Mouse (Mus musculus) limb, embryonic 10.5 days (tissue): ENCODE results near the gene Tex14. TPM values are rescaled to one million over a fixed set of nuclear protein-coding genes. Genes with fewer than 3 reads are reported as not detected.
A peak's percentile ranks its signal among the peaks of the same experiment; 100 is the strongest.
"Not testable (repeated sequence)": the region's sequence is repeated elsewhere in the genome, so short reads cannot be mapped to it uniquely, and the experiment has no call there.

Source experiments
- DNase-seq: peaks from one replicate; pipeline ENCODE4 v3.0.0-alpha.2; 2017; ENCODE audit warnings: low spot score
- H3K27ac ChIP-seq: fragments of 300-500 bp; sonication (generic); 2 replicates; pipeline ENCODE4 v1.5.1; 2016; ENCODE audit warnings: mild to moderate bottlenecking
- H3K27me3 ChIP-seq: fragments of 300-500 bp; sonication (generic); 2 replicates; pipeline ENCODE4 v1.6.1; 2016; ENCODE audit warnings: low read depth, mild to moderate bottlenecking; ENCODE audit not compliant: poor library complexity, severe bottlenecking
- H3K36me3 ChIP-seq: fragments of 300-500 bp; sonication (generic); 2 replicates; pipeline ENCODE4 v1.6.1; 2016; ENCODE audit warnings: mild to moderate bottlenecking, moderate library complexity
- H3K4me1 ChIP-seq: fragments of 300-500 bp; sonication (generic); 2 replicates; pipeline ENCODE4 v1.6.1; 2016
- H3K4me3 ChIP-seq: fragments of 300-500 bp; sonication (generic); 2 replicates; pipeline ENCODE4 v1.5.1; 2016; ENCODE audit warnings: mild to moderate bottlenecking, moderate library complexity
- H3K9me3 ChIP-seq: fragments of 300-500 bp; sonication (generic); replicated peaks from 2 replicates; pipeline ENCODE4 v1.6.1; 2016; ENCODE audit warnings: mild to moderate bottlenecking
- WGBS: fragments of 180-500 bp; shearing (Covaris S2); methylation state at CpG from one replicate; pipeline ENCODE4 v1.1.7; 2016; 5-methylcytosine and 5-hydroxymethylcytosine counted together
- polyA plus RNA-seq: library from polyadenylated mRNA; unstranded; fragments of >200 nt; fragmentation: Nextera tagmentation; extraction: Ambion mirVana; gene quantifications from 2 replicates; pipeline ENCODE4 v1.2.1, GENCODE M21; 2016

The Tex14 gene
- polyA plus RNA-seq, 1 experiment from 2014 or later, result 0.16 TPM

DNA sequence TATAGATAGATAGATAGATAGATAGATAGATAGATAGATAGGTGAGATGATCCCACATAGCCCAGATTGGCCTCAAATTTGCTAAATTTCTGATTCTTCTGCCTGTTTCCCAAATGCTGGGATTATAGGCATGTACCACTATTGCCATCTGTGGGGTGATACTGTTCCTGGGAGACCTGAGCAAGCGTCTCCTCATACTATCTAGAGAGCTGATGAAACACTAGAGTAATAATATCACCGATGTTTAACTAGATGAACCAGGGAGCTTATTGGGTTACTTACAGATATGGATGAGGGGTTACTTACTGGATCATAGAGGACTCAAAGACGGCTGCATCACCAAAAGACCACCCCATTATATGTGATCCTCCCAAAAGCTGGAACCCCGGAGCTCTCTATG, 24.5 kb downstream of the Tex14 start:
- no peak overlapping the region for H3K27ac ChIP-seq
- WGBS, result 90% methylated on average over 4 of the region's 4 CpGs
- no peaks in the 10 kb centered on the region for H3K9me3 ChIP-seq
- no peaks in the 10 kb centered on the region for H3K27me3 ChIP-seq
- H3K4me1 ChIP-seq, result peaks cover 11% of the 10 kb centered on the region
- DNase-seq, result no peak
- no peak overlapping the region for H3K4me3 ChIP-seq
- H3K36me3 ChIP-seq, result no peaks in the 10 kb centered on the region

DNA sequence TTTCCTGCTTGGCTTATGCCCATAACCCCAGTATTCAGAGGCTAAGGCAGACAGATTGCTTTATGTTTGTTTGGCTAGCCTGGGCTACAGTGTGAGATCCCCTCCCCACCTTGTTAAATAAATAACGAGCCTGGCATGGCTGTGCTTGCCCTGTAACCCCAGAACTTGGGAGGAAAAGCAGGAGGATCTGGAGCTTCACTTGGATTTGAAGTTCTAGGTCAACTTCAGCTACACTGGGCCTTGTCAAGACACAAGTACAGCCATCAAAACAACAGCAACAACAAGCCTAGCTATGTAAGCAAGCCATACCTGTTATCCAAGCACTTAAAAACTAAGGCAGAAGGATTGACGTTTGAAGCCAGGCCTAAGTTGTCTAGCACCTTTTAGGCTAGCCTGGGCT, 25.5 kb downstream of the Tex14 start:
- H3K4me3 ChIP-seq, result no peak overlapping the region
- no peaks in the 10 kb centered on the region for H3K27me3 ChIP-seq
- H3K27ac ChIP-seq, result no peak overlapping the region
- DNase-seq, result no peak
- WGBS, result 80% methylated on average over 2 of the region's 2 CpGs
- no peaks in the 10 kb centered on the region for H3K9me3 ChIP-seq
- peaks cover 11% of the 10 kb centered on the region for H3K4me1 ChIP-seq
- no peaks in the 10 kb centered on the region for H3K36me3 ChIP-seq

- H3K27ac ChIP-seq, H3K27me3 ChIP-seq, H3K36me3 ChIP-seq, DNase-seq, H3K9me3 ChIP-seq, H3K4me1 ChIP-seq, H3K4me3 ChIP-seq: not testable (repeated sequence)
- 91% methylated on average over 8 of the region's 8 CpGs for whole genome bisulfite sequencing
Measured at GRCm38 (mm10) chr11:87431813-87432212, 26.9 kb downstream of the Tex14 start.

GRCm38 (mm10) chr11:87432447-87432846, 27.6 kb downstream of the Tex14 start:
- H3K4me3 ChIP-seq, result no peak overlapping the region
- 70% methylated on average over 1 of the region's 1 CpGs for WGBS

DNA sequence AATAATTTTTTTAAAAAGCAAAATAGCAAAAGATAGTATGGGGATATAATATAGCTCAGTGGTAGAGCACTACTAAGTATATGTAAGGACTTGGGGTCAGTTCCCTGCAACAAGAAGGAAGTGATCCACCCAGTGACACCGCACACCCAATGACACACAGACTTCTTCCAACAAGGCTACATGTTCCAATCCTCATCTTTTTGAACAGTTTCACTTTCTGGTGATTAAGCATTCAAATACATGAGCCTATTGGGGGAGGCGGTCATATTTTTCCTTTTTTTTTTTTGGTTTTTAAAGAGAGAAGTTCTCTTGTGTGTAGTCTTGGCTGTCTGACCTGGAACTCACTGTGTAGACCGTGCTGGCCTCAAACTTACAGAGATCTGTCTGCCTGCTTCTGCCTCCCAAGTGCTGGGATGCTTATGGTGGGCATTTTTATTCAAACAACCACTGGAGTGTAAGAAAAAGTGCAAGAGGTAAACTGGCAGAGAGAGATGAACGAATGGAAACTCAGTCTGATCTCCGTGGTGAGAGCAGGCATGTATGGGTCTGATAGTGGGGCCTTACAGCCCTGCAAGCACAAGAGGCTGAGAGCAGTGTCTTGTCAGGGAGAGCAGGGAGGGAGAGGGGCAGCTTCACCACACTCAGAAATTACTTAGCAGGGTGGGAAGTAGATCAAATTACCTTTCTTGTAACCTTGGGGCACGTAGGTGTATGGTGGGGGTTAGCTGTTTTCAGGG, 28.2 kb downstream of the Tex14 start:
- no peaks in the 10 kb centered on the region for H3K9me3 ChIP-seq
- WGBS, result 46% methylated on average over 6 of the region's 6 CpGs
- H3K4me1 ChIP-seq, result peaks cover 8% of the 10 kb centered on the region
- no peak overlapping the region for H3K27ac ChIP-seq
- no peaks in the 10 kb centered on the region for H3K36me3 ChIP-seq
- no peak for DNase-seq
- H3K27me3 ChIP-seq, result no peaks in the 10 kb centered on the region
- no peak overlapping the region for H3K4me3 ChIP-seq

More at GRCm38 (mm10) chr11:87432447-87432846, 27.6 kb downstream of the Tex14 start:
- Histone ChIP-seq H3K27ac (no peak overlapping the region), H3K4me1 (peaks cover 8% of the 10 kb centered on the region), H3K36me3 (no peaks in the 10 kb centered on the region), H3K27me3 (no peaks in the 10 kb centered on the region), H3K9me3 (no peaks in the 10 kb centered on the region)
- DNase-seq, result no peak

DNA sequence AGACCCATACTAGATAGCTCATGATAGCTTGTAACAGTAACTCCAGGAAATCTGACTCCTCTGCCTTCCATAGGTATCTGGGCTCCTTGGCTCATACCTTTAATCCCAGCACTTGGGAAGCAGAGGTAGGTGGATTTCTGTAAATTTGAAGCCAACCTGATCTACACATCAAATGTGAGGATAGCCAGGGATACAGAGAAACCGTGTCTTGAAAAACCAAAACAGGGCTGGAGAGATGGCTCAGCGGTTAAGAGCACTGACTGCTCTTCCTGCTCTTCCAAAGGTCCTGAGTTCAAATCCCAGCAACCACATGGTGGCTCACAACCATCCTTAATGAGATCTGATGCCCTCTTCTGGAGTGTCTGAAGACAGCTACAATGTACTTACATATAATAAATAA, 30.2 kb downstream of the Tex14 start:
- 88% methylated on average over 2 of the region's 2 CpGs for WGBS
- not testable (repeated sequence) for DNase-seq, H3K4me1 ChIP-seq, H3K4me3 ChIP-seq, H3K27me3 ChIP-seq, H3K9me3 ChIP-seq, H3K27ac ChIP-seq, H3K36me3 ChIP-seq

GRCm38 (mm10) chr11:87436326-87437232, 31.7 kb downstream of the Tex14 start:
- DNase-seq, result no peak
- H3K9me3 ChIP-seq, result no peaks in the 10 kb centered on the region
- H3K4me1 ChIP-seq, result peaks cover 8% of the 10 kb centered on the region
- no peak overlapping the region for H3K27ac ChIP-seq
- H3K36me3 ChIP-seq, result no peaks in the 10 kb centered on the region
- H3K4me3 ChIP-seq, result no peak overlapping the region
- peaks cover under 1% of the 10 kb centered on the region for H3K27me3 ChIP-seq
- WGBS, result 55% methylated on average over 5 of the region's 5 CpGs

- Histone ChIP-seq H3K9me3 (no peaks in the 10 kb centered on the region), H3K4me3 (no peak overlapping the region), H3K4me1 (peaks cover 3% of the 10 kb centered on the region), H3K27ac (no peak overlapping the region), H3K36me3 (no peaks in the 10 kb centered on the region), H3K27me3 (peaks cover 6% of the 10 kb centered on the region)
- no peak for DNase-seq
- WGBS, result 92% methylated on average over 10 of the region's 10 CpGs
Measured at GRCm38 (mm10) chr11:87439796-87440420, 35.0 kb downstream of the Tex14 start.

DNA sequence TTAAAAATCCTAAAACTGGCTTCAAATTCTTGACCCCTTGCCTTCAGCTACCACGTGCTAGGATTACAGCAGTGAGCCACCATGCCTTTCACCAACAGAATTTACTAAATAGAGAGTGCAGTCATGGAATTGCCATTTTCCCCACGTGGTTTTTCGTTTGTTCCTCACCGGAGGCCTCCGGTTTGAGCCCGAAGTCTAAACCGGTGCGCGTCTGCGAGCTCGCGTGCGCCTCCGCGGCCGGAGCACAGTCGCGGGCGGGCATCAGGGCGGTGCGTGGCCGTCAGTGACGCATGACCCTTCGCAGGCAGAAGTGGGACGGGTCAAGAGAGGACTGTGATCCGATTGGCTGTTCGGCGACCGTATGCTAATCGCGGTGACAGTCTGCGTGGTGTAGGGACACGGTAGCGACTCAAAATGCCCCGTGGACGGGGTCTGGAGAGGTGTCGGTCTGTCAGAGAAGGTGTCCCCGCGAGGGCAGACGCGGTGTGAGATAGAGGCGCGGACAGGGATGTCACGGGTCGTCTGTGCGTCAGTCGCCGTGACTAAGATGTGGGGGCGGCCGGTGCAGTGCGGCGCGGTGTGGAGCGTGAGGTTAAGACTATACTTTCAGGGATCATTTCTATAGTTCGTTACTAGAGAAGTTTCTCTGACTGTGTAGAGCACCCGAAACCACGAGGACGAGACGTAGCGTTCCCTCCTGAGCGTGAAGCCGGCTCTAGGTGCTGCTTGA, 37.9 kb downstream of the Tex14 start:
- not testable (repeated sequence) for H3K9me3 ChIP-seq, H3K4me1 ChIP-seq, H3K36me3 ChIP-seq, H3K27me3 ChIP-seq
- H3K4me3 ChIP-seq, result peak overlapping the region; percentile 43
- under 1% methylated on average over 34 of the region's 62 CpGs for WGBS
- DNase-seq, result peak; percentile 81
- H3K27ac ChIP-seq, result peak overlapping the region; percentile 84

DNA sequence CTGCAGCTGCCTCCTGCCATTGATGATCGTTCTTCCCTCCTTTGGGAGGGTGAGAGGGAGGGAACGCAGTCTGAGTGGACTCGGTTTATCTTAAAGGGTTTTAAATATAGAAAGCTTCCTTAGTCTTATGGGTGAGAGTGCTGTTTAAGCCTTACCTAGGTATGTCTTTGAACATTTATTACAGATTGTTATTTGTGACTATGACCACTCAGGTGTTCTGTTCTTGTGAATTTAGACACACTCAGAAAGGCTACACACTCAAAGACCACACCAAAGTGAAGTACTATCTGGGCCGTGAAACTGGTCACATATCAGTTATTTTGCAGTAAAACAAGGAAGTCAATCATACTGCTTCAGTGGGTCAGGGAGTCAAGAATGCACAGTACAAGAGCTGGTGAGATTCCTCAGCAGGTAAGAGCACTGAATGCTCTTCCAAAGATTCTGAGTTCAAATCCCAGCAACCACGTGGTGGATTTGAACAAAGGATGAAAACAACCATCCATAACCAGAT, 38.6 kb downstream of the Tex14 start:
- Histone ChIP-seq H3K36me3 (no peaks in the 10 kb centered on the region), H3K4me1 (peaks cover 11% of the 10 kb centered on the region), H3K27ac (no peak overlapping the region), H3K4me3 (no peak overlapping the region), H3K27me3 (peaks cover 6% of the 10 kb centered on the region), H3K9me3 (no peaks in the 10 kb centered on the region)
- 1% methylated on average over 5 of the region's 5 CpGs for WGBS
- DNase-seq, result peak; percentile 61

GRCm38 (mm10) chr11:87444056-87444455, 39.2 kb downstream of the Tex14 start:
- H3K4me3 ChIP-seq, DNase-seq, H3K27me3 ChIP-seq, H3K36me3 ChIP-seq, H3K27ac ChIP-seq, H3K9me3 ChIP-seq: not testable (repeated sequence)
- 78% methylated on average over 10 of the region's 10 CpGs for WGBS
- peaks cover 11% of the 10 kb centered on the region for H3K4me1 ChIP-seq

- Histone ChIP-seq H3K27ac (no peak overlapping the region), H3K4me3 (no peak overlapping the region), H3K36me3 (no peaks in the 10 kb centered on the region), H3K4me1 (peaks cover 11% of the 10 kb centered on the region), H3K9me3 (no peaks in the 10 kb centered on the region), H3K27me3 (peaks cover 6% of the 10 kb centered on the region)
- no peak for DNase-seq
- 6% methylated on average over 16 of the region's 16 CpGs for WGBS
Measured at GRCm38 (mm10) chr11:87444735-87445428, 40.0 kb downstream of the Tex14 start.
